Mouse (Mus musculus) ES-Bruce4 (cell line): ENCODE results near the gene Slc25a33.

Experiments used
- EP300 ChIP-seq: IDR thresholded peaks from 2 replicates; pipeline ENCODE4 v1.6.1; 2011; ENCODE audit warnings: low read depth, low read length; ENCODE audit not compliant: insufficient read depth
- POLR2A ChIP-seq: IDR thresholded peaks from one replicate; pipeline ENCODE4 v1.8.1; 2011; ENCODE audit warnings: low read length; ENCODE audit not compliant: insufficient read depth

DNA sequence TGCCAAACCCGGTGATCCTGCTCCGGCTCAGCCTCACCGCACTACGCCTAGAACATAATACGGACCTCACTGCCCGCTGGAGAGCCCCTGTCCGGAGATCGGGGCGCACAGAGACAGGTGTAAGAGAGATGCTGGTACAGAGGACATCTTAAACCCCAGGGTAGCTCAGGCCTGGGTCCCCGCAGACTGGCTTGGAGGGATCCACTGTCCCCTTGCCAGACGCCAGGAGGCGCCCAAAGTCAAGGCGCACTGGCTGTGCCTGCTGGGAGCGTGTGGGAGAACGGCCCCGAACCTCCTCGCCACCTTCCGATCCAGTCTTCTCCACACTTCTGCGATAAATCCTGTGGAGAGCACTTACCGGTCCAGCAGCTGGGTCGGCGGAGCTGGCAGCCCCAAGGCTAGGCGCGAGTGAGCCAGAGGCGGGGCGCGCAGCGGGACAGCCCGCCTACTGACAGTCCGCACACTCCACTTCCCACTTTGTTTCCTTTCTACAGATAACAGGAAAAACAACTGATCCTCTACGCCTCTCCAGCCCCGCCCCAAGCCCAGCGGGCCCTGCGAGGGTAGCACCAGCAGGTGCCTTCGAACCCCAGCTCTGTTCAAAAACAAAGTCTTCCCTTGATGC is 75.8 kb downstream of the Slc25a33 start:
- no peak; the same call in 1 of the 2 replicates for TF ChIP-seq EP300
- no peak for TF ChIP-seq POLR2A
